Mouse (Mus musculus): ENCODE results near the gene Car7.

GRCm38 (mm10) chr8:104534779-104535141 lies 271 bp downstream of the Car7 start:
- no peak for TF ChIP-seq GATA1 (IDR thresholded peaks at IDR 0.05; ENCODE audit: low read length)
- TF ChIP-seq TAL1 (IDR thresholded peaks at IDR 0.05; ENCODE audit: low read length) = no peak
